Mouse (Mus musculus): ENCODE measurements at regions not wholly inside any gene's neighbourhood (a gene's known extent, or its start where the extent isn't known, plus 50 kb on each side); places are given as distances from the start of the nearest gene placed in this dataset.

GRCm38 (mm10) chr6:11404101-11404500, 503.2 kb downstream of the Ndufa4 start:
- Histone ChIP-seq H3K36me3 (ENCODE audit: control insufficient read depth, insufficient read depth, low read length) (no peaks in the 10 kb centered on the region), H3K9me3 (replicated peaks; ENCODE audit: control insufficient read depth, low read length, poor library complexity, severe bottlenecking) (no peaks in the 10 kb centered on the region), H3K27me3 (ENCODE audit: control insufficient read depth, insufficient read depth, low read depth, low read length) (no peaks in the 10 kb centered on the region), H3K4me2 (ENCODE audit: low read length) (no peak overlapping the region), H3K4me1 (ENCODE audit: control insufficient read depth, insufficient read depth, low read length) (no peaks in the 10 kb centered on the region), H3K27ac (ENCODE audit: low read length) (no peak overlapping the region), H3K4me3 (ENCODE audit: low read depth, low read length) (no peak overlapping the region), H3K9ac (ENCODE audit: low read depth, low read length) (no peak overlapping the region)
- 46% methylated on average over 2 of the region's 2 CpGs for WGBS
- ATAC-seq, result no peak

GRCm38 (mm10) chr6:11359088-11359487, 548.2 kb downstream of the Ndufa4 start:
- Histone ChIP-seq H3K4me2 (ENCODE audit: low read length) (no peak overlapping the region), H3K27me3 (ENCODE audit: control insufficient read depth, insufficient read depth, low read depth, low read length) (no peaks in the 10 kb centered on the region), H3K9ac (ENCODE audit: low read depth, low read length) (no peak overlapping the region), H3K9me3 (replicated peaks; ENCODE audit: control insufficient read depth, low read length, poor library complexity, severe bottlenecking) (no peaks in the 10 kb centered on the region), H3K36me3 (ENCODE audit: control insufficient read depth, insufficient read depth, low read length) (no peaks in the 10 kb centered on the region), H3K4me3 (ENCODE audit: low read depth, low read length) (no peak overlapping the region), H3K4me1 (ENCODE audit: control insufficient read depth, insufficient read depth, low read length) (no peaks in the 10 kb centered on the region), H3K27ac (ENCODE audit: low read length) (no peak overlapping the region)
- no peak for ATAC-seq
- WGBS, result 80% methylated on average over 1 of the region's 1 CpGs

- 76% methylated on average over 3 of the region's 3 CpGs for WGBS
- H3K36me3 ChIP-seq (ENCODE audit: control insufficient read depth, insufficient read depth, low read length), result no peaks in the 10 kb centered on the region
These were observed 553.7 kb downstream of the Ndufa4 start for GRCm38 (mm10) chr6:11353599-11353998.

GRCm38 (mm10) chr6:11334137-11334536, 573.2 kb downstream of the Ndufa4 start:
- 0 out of 2 replicates have a peak, but pooled peaks have one; percentile 42 for ATAC-seq
- WGBS, result 19% methylated on average over 2 of the region's 2 CpGs
- Histone ChIP-seq H3K4me3 (ENCODE audit: low read depth, low read length) (no peak overlapping the region), H3K36me3 (ENCODE audit: control insufficient read depth, insufficient read depth, low read length) (no peaks in the 10 kb centered on the region), H3K9me3 (replicated peaks; ENCODE audit: control insufficient read depth, low read length, poor library complexity, severe bottlenecking) (no peaks in the 10 kb centered on the region), H3K27me3 (ENCODE audit: control insufficient read depth, insufficient read depth, low read depth, low read length) (no peaks in the 10 kb centered on the region), H3K4me1 (ENCODE audit: control insufficient read depth, insufficient read depth, low read length) (0 out of 2 replicates have a peak, but pooled peaks cover 3% of the 10 kb centered on the region), H3K27ac (ENCODE audit: low read length) (no peak overlapping the region), H3K9ac (ENCODE audit: low read depth, low read length) (no peak overlapping the region), H3K4me2 (ENCODE audit: low read length) (no peak overlapping the region)

More at GRCm38 (mm10) chr6:11353599-11353998, 553.7 kb downstream of the Ndufa4 start:
- Histone ChIP-seq H3K4me3 (ENCODE audit: low read depth, low read length) (no peak overlapping the region), H3K4me1 (ENCODE audit: control insufficient read depth, insufficient read depth, low read length) (no peaks in the 10 kb centered on the region), H3K27me3 (ENCODE audit: control insufficient read depth, insufficient read depth, low read depth, low read length) (no peaks in the 10 kb centered on the region), H3K9me3 (replicated peaks; ENCODE audit: control insufficient read depth, low read length, poor library complexity, severe bottlenecking) (no peaks in the 10 kb centered on the region), H3K9ac (ENCODE audit: low read depth, low read length) (no peak overlapping the region), H3K4me2 (ENCODE audit: low read length) (no peak overlapping the region), H3K27ac (ENCODE audit: low read length) (no peak overlapping the region)
- no peak for ATAC-seq

- no peak overlapping the region for H3K4me2 ChIP-seq (ENCODE audit: low read length)
- no peaks in the 10 kb centered on the region for H3K36me3 ChIP-seq (ENCODE audit: control insufficient read depth, insufficient read depth, low read length)
- no peaks in the 10 kb centered on the region for H3K9me3 ChIP-seq (replicated peaks; ENCODE audit: control insufficient read depth, low read length, poor library complexity, severe bottlenecking)
- 71% methylated on average over 3 of the region's 3 CpGs for WGBS
- no peak for ATAC-seq
- no peaks in the 10 kb centered on the region for H3K4me1 ChIP-seq (ENCODE audit: control insufficient read depth, insufficient read depth, low read length)
- H3K9ac ChIP-seq (ENCODE audit: low read depth, low read length), result no peak overlapping the region
- H3K27me3 ChIP-seq (ENCODE audit: control insufficient read depth, insufficient read depth, low read depth, low read length), result no peaks in the 10 kb centered on the region
- H3K27ac ChIP-seq (ENCODE audit: low read length), result no peak overlapping the region
- H3K4me3 ChIP-seq (ENCODE audit: low read depth, low read length), result no peak overlapping the region
These were observed 593.6 kb downstream of the Ndufa4 start for GRCm38 (mm10) chr6:11313744-11314143.

- no peaks in the 10 kb centered on the region for H3K27me3 ChIP-seq (ENCODE audit: control insufficient read depth, insufficient read depth, low read depth, low read length)
- H3K4me1 ChIP-seq (ENCODE audit: control insufficient read depth, insufficient read depth, low read length), result peaks cover 3% of the 10 kb centered on the region
- WGBS, result 63% methylated on average over 2 of the region's 2 CpGs
- no peak for ATAC-seq
- H3K27ac ChIP-seq (ENCODE audit: low read length), result no peak overlapping the region
- H3K9me3 ChIP-seq (replicated peaks; ENCODE audit: control insufficient read depth, low read length, poor library complexity, severe bottlenecking), result no peaks in the 10 kb centered on the region
- no peak overlapping the region for H3K4me3 ChIP-seq (ENCODE audit: low read depth, low read length)
- H3K36me3 ChIP-seq (ENCODE audit: control insufficient read depth, insufficient read depth, low read length), result no peaks in the 10 kb centered on the region
- no peak overlapping the region for H3K9ac ChIP-seq (ENCODE audit: low read depth, low read length)
- no peak overlapping the region for H3K4me2 ChIP-seq (ENCODE audit: low read length)
These were observed 601.2 kb downstream of the Ndufa4 start for GRCm38 (mm10) chr6:11305979-11306534.

- Histone ChIP-seq H3K9me3 (replicated peaks; ENCODE audit: control insufficient read depth, low read length, poor library complexity, severe bottlenecking) (no peaks in the 10 kb centered on the region), H3K27ac (ENCODE audit: low read length) (no peak overlapping the region), H3K36me3 (ENCODE audit: control insufficient read depth, insufficient read depth, low read length) (no peaks in the 10 kb centered on the region), H3K27me3 (ENCODE audit: control insufficient read depth, insufficient read depth, low read depth, low read length) (no peaks in the 10 kb centered on the region), H3K4me2 (ENCODE audit: low read length) (no peak overlapping the region), H3K4me1 (ENCODE audit: control insufficient read depth, insufficient read depth, low read length) (no peaks in the 10 kb centered on the region), H3K9ac (ENCODE audit: low read depth, low read length) (no peak overlapping the region), H3K4me3 (ENCODE audit: low read depth, low read length) (no peak overlapping the region)
- under 1% methylated on average over 2 of the region's 2 CpGs for WGBS
- no peak for ATAC-seq
These were observed 623.3 kb downstream of the Ndufa4 start for GRCm38 (mm10) chr6:11283990-11284389.

GRCm38 (mm10) chr6:11275214-11275613, 632.1 kb downstream of the Ndufa4 start:
- no peaks in the 10 kb centered on the region for H3K4me1 ChIP-seq (ENCODE audit: control insufficient read depth, insufficient read depth, low read length)
- 79% methylated on average over 3 of the region's 3 CpGs for WGBS

More at GRCm38 (mm10) chr6:11275214-11275613, 632.1 kb downstream of the Ndufa4 start:
- H3K4me2 ChIP-seq (ENCODE audit: low read length), result no peak overlapping the region
- no peak overlapping the region for H3K4me3 ChIP-seq (ENCODE audit: low read depth, low read length)
- no peaks in the 10 kb centered on the region for H3K27me3 ChIP-seq (ENCODE audit: control insufficient read depth, insufficient read depth, low read depth, low read length)
- ATAC-seq, result no peak
- H3K36me3 ChIP-seq (ENCODE audit: control insufficient read depth, insufficient read depth, low read length), result no peaks in the 10 kb centered on the region
- no peak overlapping the region for H3K27ac ChIP-seq (ENCODE audit: low read length)
- no peak overlapping the region for H3K9ac ChIP-seq (ENCODE audit: low read depth, low read length)
- no peaks in the 10 kb centered on the region for H3K9me3 ChIP-seq (replicated peaks; ENCODE audit: control insufficient read depth, low read length, poor library complexity, severe bottlenecking)
